19 mouse cellular contexts compared by ENCODE assay signal in genomic region chr5:151069569-151069968, GRCm38 (mm10).
DNase-seq lines count a peak whose midpoint lies in the region; ATAC-seq lines count a peak whose summit lies in the region.
"Had no signal": no experiment of that assay in that cellular context is flagged by ENCODE, and none has a peak within 500 bp of the region (broad histone marks: within the 10 kb centered on the region; RNA-seq: fewer than 3 reads in every experiment).

No protein-coding gene starts in this region.

- peaks cover 23% of the 10 kb centered on the region for H3K4me1 ChIP-seq in heart, embryonic 15.5 days (replicated peaks)
- no peaks in the 10 kb centered on the region for H3K4me1 ChIP-seq in forebrain, embryonic 12.5 days
- H3K4me1 ChIP-seq: liver, embryonic 15.5 days; megakaryocyte, embryonic 14.5 days had no signal

- no peak for DNase-seq in heart, postnatal 25 days (ENCODE audit: low spot score)
- DNase-seq in 3T3-L1 (ENCODE audit: low read depth, low spot score) (peak; percentile 97), NIH3T3 (ENCODE audit: low read depth) (peak; percentile 81)
- peak; percentile 88 for DNase-seq in fibroblast of lung, adult 2 months (ENCODE audit: low read depth)
- no peak for DNase-seq in retina, embryonic 14.5 days (ENCODE audit: low spot score)
- DNase-seq: cerebellum, adult 18-20 months; gastrocnemius, postnatal 10 days; heart, postnatal 36 days; kidney, adult 8-10 months; kidney, postnatal 4 days; layer of hippocampus, postnatal 36 days; thymus, adult 2 months had no signal

- H3K27me3 ChIP-seq in heart, embryonic 15.5 days = no peaks in the 10 kb centered on the region
- H3K27me3 ChIP-seq in forebrain, embryonic 12.5 days = no peaks in the 10 kb centered on the region
- H3K27me3 ChIP-seq: CH12.LX; liver, embryonic 15.5 days; megakaryocyte, embryonic 14.5 days had no signal

- no peak overlapping the region for H3K4me2 ChIP-seq in heart, embryonic 15.5 days
- H3K4me2 ChIP-seq in forebrain, embryonic 12.5 days = no peak overlapping the region
- H3K4me2 ChIP-seq: liver, embryonic 15.5 days had no signal

- H3K9me3 ChIP-seq in heart, embryonic 15.5 days (replicated peaks) = no peaks in the 10 kb centered on the region
- H3K9me3 ChIP-seq in forebrain, embryonic 12.5 days = no peaks in the 10 kb centered on the region
- H3K9me3 ChIP-seq: liver, embryonic 15.5 days had no signal

- no peak overlapping the region for H3K4me3 ChIP-seq in heart, embryonic 15.5 days
- H3K4me3 ChIP-seq in forebrain, embryonic 12.5 days (replicated peaks) = no peak overlapping the region
- H3K4me3 ChIP-seq: liver, embryonic 15.5 days; megakaryocyte, embryonic 14.5 days had no signal

- intact Hi-C loops in heart, postnatal 25 days (cut with DNase I) = loop anchor here (2.0 to 5.0 kb wide), 2 partner anchors 19 to 123 kb away; no protein-coding TSS in a partner anchor

- 75% methylated on average over 2 of the region's 2 CpGs for WGBS in heart, embryonic 15.5 days
- 90% methylated on average over 2 of the region's 2 CpGs for WGBS in forebrain, embryonic 12.5 days

- 0 out of 2 replicates have a peak overlapping the region, but pooled peaks have one; percentile 9 for H3K27ac ChIP-seq in heart, embryonic 15.5 days
- H3K27ac ChIP-seq in forebrain, embryonic 12.5 days = no peak overlapping the region
- H3K27ac ChIP-seq: liver, embryonic 15.5 days had no signal

- no peaks in the 10 kb centered on the region for H3K36me3 ChIP-seq in heart, embryonic 15.5 days
- no peaks in the 10 kb centered on the region for H3K36me3 ChIP-seq in forebrain, embryonic 12.5 days (replicated peaks)
- H3K36me3 ChIP-seq: liver, embryonic 15.5 days had no signal

- no peak overlapping the region for H3K9ac ChIP-seq in heart, embryonic 15.5 days
- no peak overlapping the region for H3K9ac ChIP-seq in forebrain, embryonic 12.5 days
- H3K9ac ChIP-seq: liver, embryonic 15.5 days had no signal

- no peak for ATAC-seq in heart, embryonic 15.5 days (replicated peaks; ENCODE audit: insufficient number of reproducible peaks, insufficient read depth, low FRiP score, low read depth)
- ATAC-seq in forebrain, embryonic 12.5 days (ENCODE audit: low FRiP score) = no peak
- ATAC-seq: forebrain, embryonic 16.5 days; midbrain, embryonic 16.5 days had no signal

Comparison
In these comparisons a context has a peak if more than half of its experiments do, and no peak if none do; other contexts are left out.
1. DNase-seq: peak in 3T3-L1 (single experiment), NIH3T3 (single experiment) and fibroblast of lung, adult 2 months (single experiment); none in heart, postnatal 25 days (single experiment) and retina, embryonic 14.5 days (single experiment).